ENCODE assay signal across 25 mouse cellular contexts in the genomic region with DNA sequence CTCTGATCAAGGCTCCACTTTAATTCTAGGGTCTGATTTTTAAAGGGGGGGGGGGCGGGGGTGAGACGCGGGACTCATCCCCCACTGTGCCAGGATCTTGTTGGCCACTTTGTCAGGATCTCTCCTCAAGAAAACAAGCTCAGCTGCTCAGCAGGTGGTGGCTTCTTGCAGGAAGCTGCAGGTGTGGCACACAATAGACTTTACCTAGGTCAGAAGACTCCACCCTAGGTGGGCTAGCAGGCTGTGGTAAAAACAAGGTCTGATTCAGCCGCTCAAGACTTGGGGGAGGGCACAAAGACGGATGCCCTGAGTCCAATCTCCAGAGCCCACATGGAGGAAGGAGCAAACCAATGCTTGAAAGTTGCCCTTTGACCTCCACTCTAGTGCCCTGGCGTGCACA.
"Had no signal": no experiment of that assay in that cellular context is flagged by ENCODE, and none has a peak within 500 bp of the region (broad histone marks: within the 10 kb centered on the region; RNA-seq: fewer than 3 reads in every experiment).

No protein-coding gene starts in this region.

- H3K9ac ChIP-seq: heart, embryonic 13.5 days; heart, embryonic 15.5 days; hindbrain, embryonic 14.5 days; kidney, embryonic 15.5 days; limb, embryonic 13.5 days; limb, embryonic 15.5 days; liver, embryonic 12.5 days; liver, embryonic 14.5 days had no signal

- H3K27me3 ChIP-seq: limb, embryonic 13.5 days; limb, embryonic 15.5 days had no signal

- H3K4me1 ChIP-seq: limb, embryonic 15.5 days; liver, embryonic 12.5 days had no signal

- H3K4me2 ChIP-seq: heart, embryonic 11.5 days; heart, embryonic 13.5 days; heart, embryonic 15.5 days; hindbrain, embryonic 14.5 days; kidney, embryonic 15.5 days; limb, embryonic 13.5 days; limb, embryonic 15.5 days; liver, embryonic 12.5 days had no signal

- ATAC-seq: hindbrain, embryonic 16.5 days; intestine, embryonic 16.5 days; liver, embryonic 12.5 days had no signal

- H3K27ac ChIP-seq: heart, adult 2 months; heart, embryonic 13.5 days; heart, embryonic 15.5 days; hindbrain, embryonic 14.5 days; kidney, embryonic 15.5 days; kidney, postnatal 0 days; limb, embryonic 13.5 days; limb, embryonic 15.5 days; liver, embryonic 12.5 days; liver, embryonic 14.5 days had no signal

- H3K36me3 ChIP-seq: heart, embryonic 13.5 days; heart, embryonic 15.5 days; kidney, embryonic 15.5 days; limb, embryonic 13.5 days; limb, embryonic 15.5 days; liver, embryonic 12.5 days had no signal

- H3K9me3 ChIP-seq: heart, embryonic 13.5 days; heart, embryonic 15.5 days; kidney, embryonic 15.5 days; limb, embryonic 13.5 days; limb, embryonic 15.5 days; liver, embryonic 12.5 days had no signal

- H3K4me3 ChIP-seq: heart, adult 2 months; heart, embryonic 13.5 days; heart, embryonic 15.5 days; kidney, embryonic 15.5 days; limb, embryonic 13.5 days; limb, embryonic 15.5 days; liver, embryonic 12.5 days had no signal

- DNase-seq: gastrocnemius, postnatal 14 days; gastrocnemius, postnatal 36 days; heart, adult 11 months; heart, adult 2 months; heart, postnatal 14 days; heart, postnatal 36 days; kidney, adult 11 months; kidney, adult 2 months; kidney, adult 9 months; kidney, postnatal 14 days; kidney, postnatal 36 days; layer of hippocampus, postnatal 36 days; left cerebral cortex, postnatal 4 days had no signal
